Mouse (Mus musculus): ENCODE measurements around the gene Tgm7.

The Tgm7 gene

DNA sequence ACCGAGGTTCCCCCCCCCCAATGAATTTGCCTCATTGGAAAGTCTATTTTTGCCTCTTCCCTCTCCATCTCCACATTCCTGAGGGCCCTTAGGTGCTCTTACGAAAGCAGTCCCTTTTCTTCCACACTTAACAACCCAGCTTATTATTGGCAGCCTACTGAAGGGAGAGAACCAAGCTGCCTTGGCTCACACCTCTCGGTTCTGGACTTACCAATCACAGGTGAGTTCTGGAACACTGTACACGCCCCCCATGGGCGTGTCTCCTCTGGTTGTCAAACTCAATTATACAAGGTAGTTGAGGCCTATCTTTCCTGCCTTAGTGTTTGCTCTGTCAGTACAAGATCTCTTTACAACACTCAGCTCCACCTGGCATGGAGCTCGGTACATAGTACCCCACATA lies 37.7 kb downstream of the Tgm7 start:
- no peak for DNase-seq (ENCODE audit: low spot score)

DNA sequence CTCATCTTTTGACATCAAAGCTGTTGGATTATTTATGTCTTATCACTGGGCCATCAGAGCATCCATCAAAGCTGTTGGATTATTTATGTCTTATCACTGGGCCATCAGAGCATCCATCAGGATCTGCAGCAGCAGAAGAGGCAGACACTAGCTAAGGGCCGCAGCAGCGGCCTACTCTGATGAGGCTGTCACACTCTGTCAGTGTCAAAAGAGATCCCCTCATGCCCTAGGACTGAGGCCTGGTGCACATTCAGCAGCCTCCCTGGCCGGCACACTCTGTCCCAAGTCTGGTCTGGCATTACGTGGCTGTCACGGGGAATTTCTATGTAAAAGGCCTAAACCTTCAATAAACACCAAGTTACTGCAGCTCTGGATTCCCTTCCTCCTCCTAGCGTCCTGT lies 40.1 kb downstream of the Tgm7 start:
- DNase-seq (ENCODE audit: low spot score) = no peak

DNA sequence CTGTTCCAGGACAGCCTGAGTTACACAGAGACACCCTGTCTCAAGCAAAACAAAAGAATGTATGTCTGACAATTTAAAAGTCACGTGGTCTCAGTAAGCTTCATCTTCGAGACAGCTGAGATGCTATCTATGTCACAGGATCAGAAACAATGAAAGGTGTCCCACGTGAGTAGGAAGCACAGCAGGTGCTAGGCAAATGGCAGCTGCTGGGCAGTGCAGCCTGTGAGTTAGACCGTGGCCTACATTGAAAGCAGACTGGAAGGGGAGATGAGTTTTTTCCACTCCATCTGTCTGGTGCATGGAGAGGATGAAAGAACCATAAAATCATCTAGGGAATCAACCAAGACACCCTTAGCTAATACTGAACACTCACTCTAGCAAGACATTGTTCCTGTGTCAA lies 42.5 kb downstream of the Tgm7 start:
- no peak for DNase-seq (ENCODE audit: low spot score)

DNA sequence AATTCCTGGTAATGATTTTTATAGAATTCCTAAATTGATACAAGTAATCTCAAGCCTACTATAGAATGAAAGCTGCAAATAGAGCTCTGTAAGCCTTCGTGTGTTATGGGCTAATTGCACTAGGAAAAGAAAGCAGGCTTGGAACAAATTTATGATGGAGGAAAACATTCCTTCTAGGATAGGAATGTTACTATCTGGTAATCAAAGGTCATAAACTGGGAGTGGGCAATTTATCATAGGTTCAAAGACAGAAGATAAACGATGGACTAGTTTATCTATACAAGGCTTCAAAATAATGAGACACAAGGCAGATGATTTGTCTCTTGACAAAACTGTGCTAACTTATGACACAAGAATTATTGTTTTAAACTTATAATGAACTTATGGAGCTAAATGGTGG lies 48.3 kb downstream of the Tgm7 start:
- DNase-seq (ENCODE audit: low spot score) = no peak

DNA sequence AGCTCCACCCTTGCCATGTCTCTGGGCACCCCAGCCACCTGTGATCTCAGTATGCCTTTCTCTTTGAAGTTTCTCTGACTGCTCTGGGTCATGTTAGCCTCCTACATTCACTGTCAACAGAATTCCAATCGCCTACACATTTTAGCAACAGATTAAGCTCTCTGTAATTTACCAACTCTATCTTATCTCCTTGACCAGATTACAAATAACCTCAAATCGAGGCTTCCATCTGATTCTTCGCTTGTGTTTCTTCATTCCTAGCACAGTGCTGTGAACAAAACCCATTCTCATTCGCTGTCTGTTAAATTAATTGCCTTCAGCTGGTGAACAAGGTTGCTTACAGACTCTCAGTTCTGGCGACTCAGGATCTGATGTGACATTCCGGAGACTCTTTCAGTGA lies 51.6 kb downstream of the Tgm7 start:
- no peak for DNase-seq (ENCODE audit: low spot score)

DNA sequence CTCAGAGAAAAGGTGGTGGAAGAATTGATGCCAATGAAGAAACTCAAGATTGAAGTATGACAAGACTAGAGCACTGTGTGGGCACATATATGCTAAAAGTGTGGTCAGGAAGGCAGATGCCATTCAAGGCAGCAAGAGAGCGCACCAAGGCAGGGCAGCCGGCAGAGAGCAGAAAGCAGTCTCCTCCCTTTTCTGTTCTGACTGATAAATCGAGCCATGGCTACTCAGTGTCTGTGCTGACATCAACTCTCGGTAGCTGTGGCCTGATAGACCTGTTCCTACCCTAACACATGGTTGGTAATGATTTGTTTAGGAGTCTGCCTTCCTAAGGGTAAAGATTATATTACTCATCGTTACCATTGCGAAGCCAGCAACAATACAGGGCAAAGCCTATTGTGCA lies 53.7 kb downstream of the Tgm7 start:
- DNase-seq (ENCODE audit: low spot score) = no peak

DNA sequence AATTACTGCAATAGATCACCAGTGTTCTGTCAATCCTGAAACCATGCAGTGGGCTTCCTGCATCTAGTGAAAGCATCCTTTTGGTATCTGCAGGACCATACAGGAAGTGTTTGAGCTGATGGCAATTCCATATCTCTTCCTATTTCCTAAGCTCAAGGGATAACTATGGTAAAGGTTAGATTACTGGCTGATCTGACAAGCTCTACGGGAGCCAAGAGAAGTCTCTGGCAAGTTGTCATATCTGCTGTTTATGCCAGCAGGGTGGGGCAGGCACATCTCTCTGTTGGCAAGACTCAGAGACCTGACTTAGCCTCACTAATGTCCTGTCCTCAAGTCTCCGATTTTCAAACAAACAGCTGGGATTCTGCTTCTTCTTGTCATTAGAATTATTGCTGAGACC lies 55.5 kb downstream of the Tgm7 start:
- DNase-seq (ENCODE audit: low spot score) = no peak

DNA sequence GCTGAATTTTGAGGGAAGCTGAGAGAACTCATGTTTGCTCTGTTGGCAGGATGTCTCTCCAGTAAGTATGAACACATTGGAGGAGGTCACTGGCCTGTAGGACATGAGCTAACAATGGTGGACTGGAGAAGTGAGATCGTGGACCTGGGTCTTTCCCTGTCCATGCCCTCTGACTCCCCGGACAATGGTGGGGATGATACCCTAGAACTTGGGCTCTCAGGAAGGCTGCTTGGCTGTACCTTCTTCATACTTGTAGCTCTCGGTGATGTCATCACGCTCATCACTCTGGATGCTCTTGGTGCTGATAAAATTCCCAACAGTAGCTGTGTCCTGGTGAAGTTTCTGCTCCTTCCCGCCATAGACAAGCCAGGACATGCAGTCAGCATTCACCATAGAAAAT lies 57.4 kb downstream of the Tgm7 start:
- DNase-seq (ENCODE audit: low spot score) = no peak

DNA sequence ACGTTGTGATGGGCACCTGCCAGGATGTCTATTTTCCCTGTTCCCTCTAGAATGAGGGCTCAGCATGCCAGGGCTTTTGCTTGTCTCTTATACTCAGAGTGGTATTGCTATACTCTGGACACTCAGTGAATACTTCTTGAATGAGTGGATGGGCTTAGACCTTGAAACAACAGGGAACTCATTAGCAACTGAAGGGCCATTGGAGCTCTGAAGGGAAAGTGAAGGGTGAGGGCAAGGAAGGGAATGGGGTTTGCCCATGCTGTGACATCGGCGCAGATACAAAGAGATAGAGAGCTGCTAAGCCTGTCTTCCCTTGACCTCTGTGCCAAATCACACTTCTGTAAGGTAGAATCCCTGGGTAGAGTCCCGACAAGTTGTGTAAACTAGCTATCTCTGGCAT lies 63.9 kb downstream of the Tgm7 start:
- no peak for DNase-seq (ENCODE audit: low spot score)
